Mouse (Mus musculus) CD4-positive, CD25-positive, alpha-beta regulatory T cell, adult 2 months (primary cell): ENCODE measurements at regions not wholly inside any gene's neighbourhood (a gene's known extent, or its start where the extent isn't known, plus 50 kb on each side); places are given as distances from the start of the nearest gene placed in this dataset.

ENCODE experiments used
- DNase-seq: peaks from one replicate; pipeline ENCODE4 v3.0.0-alpha.2; 2012; ENCODE audit warnings: low read depth, low spot score

GRCm38 (mm10) chr12:68683897-68684296 is 475.1 kb downstream of the Rps29 start:
- DNase-seq, result no peak

DNA sequence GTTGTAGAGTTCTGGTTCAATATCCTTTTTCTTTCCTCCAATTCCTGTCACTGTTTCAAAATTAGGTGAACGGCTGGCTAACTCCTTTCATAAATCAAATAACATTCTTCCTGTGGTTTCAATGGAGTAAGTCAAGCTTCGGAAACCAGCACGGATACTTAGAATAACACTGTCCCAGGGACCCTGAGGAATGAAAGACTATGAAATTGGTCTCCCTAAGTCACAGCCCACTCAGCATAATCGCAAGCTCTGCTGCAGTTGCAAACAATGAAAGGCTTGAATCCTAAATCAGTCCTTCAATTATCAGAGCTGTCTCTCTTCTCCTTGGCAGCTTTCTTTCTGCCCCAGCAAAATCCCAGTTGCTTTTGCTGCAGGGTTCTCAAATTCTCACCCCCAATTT is 475.8 kb downstream of the Rps29 start:
- DNase-seq, result no peak

DNA sequence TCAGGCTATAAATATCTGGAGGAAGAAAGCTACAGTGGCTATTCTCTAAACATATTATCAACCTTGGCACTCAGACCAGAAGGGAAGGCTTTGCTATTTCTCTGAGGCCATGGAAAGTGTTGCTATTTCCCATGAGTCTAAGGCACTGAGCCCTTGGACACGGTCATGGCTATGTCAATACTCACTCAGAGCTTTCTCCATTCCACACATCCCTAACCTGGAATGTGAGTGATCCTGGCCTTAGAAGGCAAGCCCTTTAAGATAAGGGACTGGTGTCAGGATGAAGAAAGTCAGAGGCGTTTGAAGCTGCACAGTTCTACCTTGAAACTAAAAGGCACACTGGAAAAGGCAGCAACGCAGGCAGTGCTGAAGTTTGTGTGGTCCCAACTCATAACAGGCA is 478.3 kb downstream of the Rps29 start:
- no peak for DNase-seq

DNA sequence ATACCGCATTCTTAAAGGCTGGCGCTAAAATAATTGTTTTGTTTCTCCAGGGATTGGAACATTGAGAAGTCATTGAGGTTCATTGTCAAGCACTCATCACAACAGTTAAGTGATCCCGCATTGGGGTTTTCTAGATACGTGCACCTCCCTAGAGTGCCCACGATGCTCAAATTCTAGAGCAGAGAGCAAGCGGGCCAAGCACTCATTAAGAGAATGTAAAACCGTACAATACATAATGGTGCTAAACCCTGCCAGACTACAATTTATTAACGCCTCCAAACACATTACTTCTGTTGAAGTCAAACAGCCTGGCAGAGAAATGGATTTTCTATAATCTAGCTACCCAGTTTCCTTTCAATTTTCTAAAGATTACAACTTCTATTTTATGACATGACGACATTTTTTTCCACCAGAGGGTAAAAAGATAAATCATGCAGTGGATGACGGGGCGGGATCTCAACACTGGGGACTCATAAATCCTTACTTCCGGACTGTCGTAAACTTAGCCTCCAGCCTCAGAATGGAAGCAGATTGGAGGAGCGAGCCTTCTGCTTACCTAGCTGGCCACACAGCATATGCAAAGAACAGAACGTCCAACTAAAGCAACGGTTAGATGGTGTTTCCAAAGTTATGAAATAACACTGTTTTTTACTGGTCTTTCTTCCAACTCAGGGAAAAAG is 482.8 kb downstream of the Rps29 start:
- no peak for DNase-seq

DNA sequence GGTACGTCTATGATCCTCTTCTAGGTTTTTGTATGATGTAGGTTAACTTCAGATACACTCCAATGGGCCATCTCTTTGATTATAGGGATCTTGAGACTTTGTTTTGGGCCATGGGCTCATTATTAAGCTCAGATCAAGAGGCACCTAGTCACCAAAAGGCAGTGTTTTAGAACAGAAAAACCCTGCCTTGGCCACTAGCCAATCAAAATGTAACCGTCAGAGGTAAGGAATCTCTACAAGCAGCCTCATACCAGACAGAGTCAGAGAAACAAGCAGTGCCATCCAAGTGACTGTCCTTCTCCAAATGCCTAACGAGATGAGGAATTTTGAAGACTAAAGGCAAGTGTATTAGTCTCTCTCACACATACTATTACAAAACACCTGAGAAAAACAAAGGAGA is 487.0 kb downstream of the Rps29 start:
- no peak for DNase-seq

DNA sequence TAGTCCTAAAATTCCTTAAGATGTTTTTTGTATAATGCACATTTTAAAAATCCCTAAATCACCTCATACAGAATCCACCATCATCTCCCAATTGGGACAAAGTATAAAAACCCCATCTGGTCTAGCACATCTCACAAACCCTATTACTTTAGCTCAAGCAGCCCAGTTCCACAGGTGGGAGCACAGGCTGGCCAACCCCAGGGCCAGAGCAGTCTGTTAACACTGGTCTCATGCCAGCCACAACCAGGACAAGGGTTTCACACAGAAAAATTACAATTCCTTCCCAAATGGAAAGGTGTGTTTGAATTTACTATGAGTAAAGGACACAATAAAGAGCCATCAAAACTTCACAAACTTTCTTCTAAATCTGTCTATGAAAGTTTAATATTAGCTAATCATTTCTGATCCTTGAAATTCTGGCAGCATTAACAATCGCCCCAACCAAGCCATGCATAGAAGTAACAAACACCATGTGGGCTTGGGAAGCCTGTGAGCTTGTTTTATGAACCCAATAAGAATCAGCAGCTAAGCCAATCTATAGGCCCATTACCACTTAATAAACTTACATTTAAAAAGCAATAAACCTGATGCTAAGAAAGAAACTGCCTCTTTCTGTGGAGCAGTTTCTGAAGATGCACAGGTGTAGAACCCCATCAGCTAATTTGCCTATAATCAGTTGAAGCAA is 512.9 kb downstream of the Rps29 start:
- DNase-seq, result no peak

DNA sequence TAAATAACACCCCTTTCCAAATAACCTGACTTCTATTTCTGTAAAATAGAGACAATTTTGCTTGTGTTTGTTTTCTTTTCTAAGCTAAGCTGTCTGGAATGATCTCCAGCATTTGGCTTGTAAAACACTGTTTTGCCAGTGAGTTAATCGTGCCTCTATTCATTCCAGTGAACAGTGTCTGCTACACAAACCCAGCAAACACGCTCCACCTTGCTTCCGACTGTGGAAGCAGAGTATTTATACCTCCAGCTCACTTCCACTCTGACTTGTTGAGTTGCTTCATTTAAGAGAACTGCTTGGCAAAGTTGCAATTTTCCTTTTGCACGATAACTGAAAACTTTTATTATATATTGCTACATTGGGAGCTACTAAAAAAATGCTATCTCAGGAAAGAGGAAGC is 515.3 kb downstream of the Rps29 start:
- DNase-seq, result no peak

GRCm38 (mm10) chr12:68632441-68632840 is 526.5 kb downstream of the Rps29 start:
- DNase-seq, result no peak

- DNase-seq, result no peak
Measured at GRCm38 (mm10) chr12:68618337-68618736, 540.6 kb downstream of the Rps29 start.

GRCm38 (mm10) chr12:68605417-68606000 is 553.5 kb downstream of the Rps29 start:
- DNase-seq, result no peak

DNA sequence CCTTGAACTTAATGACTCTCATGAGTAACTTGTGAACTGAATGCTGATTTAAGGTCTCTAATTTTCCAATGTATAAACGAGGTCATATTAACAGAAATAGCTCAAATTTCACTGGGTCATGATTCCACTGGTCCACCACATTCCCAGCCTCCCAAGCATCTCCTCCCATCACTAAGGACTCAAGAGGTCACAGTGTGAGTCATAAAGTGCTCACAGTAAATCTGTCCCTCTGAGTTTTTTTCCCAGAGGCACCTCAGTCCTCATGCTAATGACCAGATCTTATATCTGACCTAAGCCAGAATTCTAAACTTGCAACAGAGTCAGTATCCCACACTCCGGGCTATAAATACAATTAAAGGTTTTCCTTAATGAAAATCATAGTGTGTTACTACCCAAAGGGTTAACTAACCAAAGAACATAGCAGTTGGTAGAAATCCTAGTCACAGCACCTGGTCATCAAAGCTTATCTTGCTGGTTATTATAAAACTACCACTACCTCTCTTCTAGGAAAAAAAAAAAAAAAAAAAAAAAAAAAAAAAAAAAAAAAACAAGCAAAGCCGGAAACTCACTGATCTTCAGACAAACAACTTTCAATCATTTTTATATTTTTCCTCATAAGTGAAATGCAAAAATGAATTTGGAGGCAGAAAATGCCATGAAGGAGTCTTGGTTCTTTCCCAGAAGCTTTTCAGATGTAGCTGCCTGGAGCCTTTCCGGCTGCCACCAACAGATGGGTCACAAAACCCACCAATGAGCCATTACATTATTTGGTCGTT is 554.3 kb downstream of the Rps29 start:
- no peak for DNase-seq

- no peak for DNase-seq
Measured at GRCm38 (mm10) chr12:68602682-68603081, 556.3 kb downstream of the Rps29 start.

GRCm38 (mm10) chr12:68601366-68601765 is 557.6 kb downstream of the Rps29 start:
- DNase-seq, result no peak

GRCm38 (mm10) chr12:68599681-68600596 is 559.0 kb downstream of the Rps29 start:
- DNase-seq, result no peak

DNA sequence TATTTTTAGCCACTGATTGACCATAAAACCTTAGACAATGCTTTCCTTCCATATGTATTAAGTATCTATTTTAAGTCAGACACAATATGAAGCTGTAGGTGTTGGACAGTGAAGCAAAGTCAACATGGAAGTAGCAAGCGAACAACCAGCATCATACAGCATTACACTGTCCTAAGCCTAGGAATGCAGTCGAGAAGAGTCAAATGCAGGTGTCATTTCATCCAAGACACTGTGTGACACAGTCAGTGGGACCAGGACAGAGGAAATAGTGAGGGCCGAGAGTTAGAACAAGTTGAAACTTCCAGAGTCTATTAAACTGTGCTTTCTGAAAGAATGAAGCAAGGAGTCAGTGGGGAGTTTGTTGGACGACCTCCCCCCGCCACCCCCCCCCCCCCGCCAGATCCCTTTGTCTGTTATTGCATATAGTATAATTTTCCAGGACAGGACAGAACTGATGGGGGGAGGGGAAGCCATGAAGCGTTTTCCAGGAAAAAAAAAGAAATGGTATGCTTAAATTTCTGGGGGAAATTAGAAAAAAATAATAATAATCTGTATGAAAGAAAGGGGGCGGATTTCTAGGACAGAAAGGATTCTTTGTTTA is 559.9 kb downstream of the Rps29 start:
- no peak for DNase-seq

- no peak for DNase-seq
Measured at GRCm38 (mm10) chr12:68585524-68585872, 573.5 kb downstream of the Rps29 start.

GRCm38 (mm10) chr12:68584786-68585523 is 574.0 kb downstream of the Rps29 start:
- DNase-seq, result no peak

- DNase-seq, result no peak
Measured at GRCm38 (mm10) chr12:68579909-68580308, 579.1 kb downstream of the Rps29 start.

DNA sequence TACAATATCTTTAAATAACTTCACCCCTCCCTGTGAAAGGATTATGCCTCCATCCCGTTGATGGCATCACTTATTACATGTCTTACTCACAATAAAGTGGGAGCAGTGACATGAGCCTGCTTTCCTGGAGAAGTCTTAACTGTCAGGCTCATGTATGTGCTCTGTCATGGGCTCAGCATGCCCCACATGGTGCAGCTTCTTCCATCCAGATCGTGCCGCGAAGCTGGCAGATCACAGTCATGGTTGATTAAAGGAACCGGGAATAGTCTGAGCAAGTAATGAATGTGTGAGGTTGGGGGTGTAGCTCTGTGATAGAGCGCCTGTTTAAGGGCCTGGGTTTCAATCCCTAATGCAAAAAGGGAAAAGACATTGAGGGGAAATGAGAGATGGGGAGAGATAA is 581.5 kb downstream of the Rps29 start:
- DNase-seq, result no peak

DNA sequence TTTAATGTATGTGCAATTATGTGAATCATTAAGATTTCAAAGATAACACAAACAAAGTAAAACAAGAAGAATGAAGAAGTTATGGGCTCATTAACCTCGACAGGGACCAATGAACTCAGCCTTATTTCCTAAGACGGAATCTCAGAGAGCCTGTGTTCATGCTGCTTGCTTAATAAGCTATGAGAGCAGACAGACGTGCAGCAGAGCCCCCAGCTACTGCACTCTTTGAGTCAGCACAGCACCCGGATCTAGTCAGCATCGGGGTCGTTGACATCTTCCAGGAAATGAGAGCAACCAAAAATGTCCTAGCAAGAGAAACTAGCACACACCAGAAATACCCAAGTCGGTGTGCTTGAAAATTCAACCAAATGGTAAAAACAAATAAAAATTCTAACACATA is 582.1 kb downstream of the Rps29 start:
- DNase-seq, result no peak
